Mouse (Mus musculus): ENCODE measurements at regions not wholly inside any gene's neighbourhood (a gene's known extent, or its start where the extent isn't known, plus 50 kb on each side); places are given as distances from the start of the nearest gene placed in this dataset.

DNA sequence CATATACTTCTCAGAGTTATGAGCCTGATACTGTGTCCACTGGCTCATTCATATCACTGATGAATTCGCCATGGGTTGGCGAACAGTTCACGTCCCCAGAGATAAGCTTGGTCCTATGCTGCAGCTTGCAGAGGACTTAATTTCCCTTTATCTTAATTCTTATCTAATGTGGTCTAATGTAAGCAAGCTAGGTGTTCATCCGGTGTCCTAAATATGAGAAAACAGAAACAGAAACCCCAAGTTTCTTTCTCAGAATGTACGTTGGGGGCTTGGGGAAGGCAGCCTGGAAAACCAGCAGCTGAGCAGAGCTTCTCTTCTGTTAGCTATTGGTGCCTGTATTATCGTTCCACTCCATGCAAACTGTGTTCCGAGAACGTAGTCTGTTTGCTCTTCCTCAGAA is 170.1 kb downstream of the 1700064H15Rik start:
- no peak overlapping the region for H3K4me2 ChIP-seq (ENCODE audit: low read length)
- no peaks in the 10 kb centered on the region for H3K4me1 ChIP-seq (replicated peaks; ENCODE audit: insufficient read depth, low read length)
- TF ChIP-seq CTCF (IDR thresholded peaks at IDR 0.05; ENCODE audit: low read depth): no peak
- no peaks in the 10 kb centered on the region for H3K9me3 ChIP-seq (replicated peaks; ENCODE audit: low read length)
- no peaks in the 10 kb centered on the region for H3K27me3 ChIP-seq (ENCODE audit: insufficient read depth, low read length)
- no peak overlapping the region for H3K9ac ChIP-seq (ENCODE audit: low read depth, low read length)
- no peak overlapping the region for H3K27ac ChIP-seq
- no peaks in the 10 kb centered on the region for H3K36me3 ChIP-seq (ENCODE audit: insufficient read depth, low read length)
- DNase-seq (ENCODE audit: low spot score): no peak
- 87% methylated on average over 8 of the region's 8 CpGs for WGBS
- no peak overlapping the region for H3K4me3 ChIP-seq (replicated peaks; ENCODE audit: low read depth, low read length)
- no peak for ATAC-seq (replicated peaks; ENCODE audit: low FRiP score, low read depth)

DNA sequence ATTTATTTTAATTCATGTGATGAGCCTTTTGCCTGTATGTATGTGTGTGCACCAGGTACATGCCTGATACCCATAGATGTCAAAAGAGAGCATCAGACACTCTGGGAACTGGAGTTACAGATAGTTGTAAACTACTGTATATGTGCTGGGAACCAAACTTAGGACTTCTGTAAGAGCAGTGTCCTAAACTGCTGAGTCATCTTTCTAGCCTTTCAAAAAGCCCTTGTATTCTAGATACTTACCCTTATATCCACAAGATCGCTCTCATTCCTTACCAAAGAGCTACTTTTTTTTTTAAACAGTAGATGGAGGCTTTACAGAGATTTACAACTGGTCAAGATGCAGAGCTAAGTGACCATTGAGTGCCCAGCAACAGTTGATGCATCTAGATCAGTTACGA is 171.0 kb downstream of the 1700064H15Rik start:
- no peak for ATAC-seq (replicated peaks; ENCODE audit: low FRiP score, low read depth)
- H3K4me2 ChIP-seq (ENCODE audit: low read length): no peak overlapping the region
- no peaks in the 10 kb centered on the region for H3K36me3 ChIP-seq (ENCODE audit: insufficient read depth, low read length)
- no peak overlapping the region for H3K4me3 ChIP-seq (replicated peaks; ENCODE audit: low read depth, low read length)
- H3K27me3 ChIP-seq (ENCODE audit: insufficient read depth, low read length): no peaks in the 10 kb centered on the region
- 87% methylated on average over 2 of the region's 2 CpGs for WGBS
- no peak for DNase-seq (ENCODE audit: low spot score)
- H3K9me3 ChIP-seq (replicated peaks; ENCODE audit: low read length): no peaks in the 10 kb centered on the region
- no peak for TF ChIP-seq CTCF (IDR thresholded peaks at IDR 0.05; ENCODE audit: low read depth)
- H3K4me1 ChIP-seq (replicated peaks; ENCODE audit: insufficient read depth, low read length): no peaks in the 10 kb centered on the region
- H3K9ac ChIP-seq (ENCODE audit: low read depth, low read length): no peak overlapping the region
- H3K27ac ChIP-seq: no peak overlapping the region

DNA sequence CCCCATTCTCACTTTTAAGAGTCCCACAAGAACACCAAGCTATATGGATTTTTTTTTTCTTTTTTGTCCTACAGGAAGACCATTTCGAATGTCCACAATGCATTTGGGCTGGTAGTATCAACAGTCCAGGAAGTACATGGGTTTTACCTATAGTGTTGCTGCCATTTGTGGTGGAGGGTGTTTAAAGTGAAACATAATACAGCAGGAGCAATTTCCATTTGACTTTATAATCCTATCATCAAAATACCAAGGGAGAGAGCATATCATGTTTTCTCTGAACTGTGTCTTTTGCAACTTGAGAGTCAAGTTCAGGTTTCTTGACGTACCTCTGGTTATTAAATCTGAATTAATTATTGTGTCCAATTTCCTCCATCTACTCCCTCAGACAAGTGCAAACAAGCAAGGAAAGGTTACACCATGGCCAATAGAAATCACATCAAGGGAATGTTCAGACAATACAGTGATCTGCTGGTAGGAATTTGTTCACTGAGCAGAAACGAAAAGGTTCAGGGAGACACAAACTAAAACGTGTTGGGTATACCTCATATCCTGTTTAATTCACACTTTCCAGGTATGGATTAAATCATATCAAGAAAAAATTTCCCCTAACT is 172.5 kb downstream of the 1700064H15Rik start:
- 42% methylated on average over 4 of the region's 4 CpGs for WGBS
- Histone ChIP-seq H3K9me3 (replicated peaks; ENCODE audit: low read length) (no peaks in the 10 kb centered on the region), H3K27ac (no peak overlapping the region), H3K4me1 (replicated peaks; ENCODE audit: insufficient read depth, low read length) (no peaks in the 10 kb centered on the region), H3K27me3 (ENCODE audit: insufficient read depth, low read length) (no peaks in the 10 kb centered on the region), H3K36me3 (ENCODE audit: insufficient read depth, low read length) (no peaks in the 10 kb centered on the region), H3K9ac (ENCODE audit: low read depth, low read length) (no peak overlapping the region), H3K4me2 (ENCODE audit: low read length) (no peak overlapping the region), H3K4me3 (replicated peaks; ENCODE audit: low read depth, low read length) (no peak overlapping the region)
- DNase-seq (ENCODE audit: low spot score): peak; percentile 50
- no peak for ATAC-seq (replicated peaks; ENCODE audit: low FRiP score, low read depth)
- no peak for TF ChIP-seq CTCF (IDR thresholded peaks at IDR 0.05; ENCODE audit: low read depth)

DNA sequence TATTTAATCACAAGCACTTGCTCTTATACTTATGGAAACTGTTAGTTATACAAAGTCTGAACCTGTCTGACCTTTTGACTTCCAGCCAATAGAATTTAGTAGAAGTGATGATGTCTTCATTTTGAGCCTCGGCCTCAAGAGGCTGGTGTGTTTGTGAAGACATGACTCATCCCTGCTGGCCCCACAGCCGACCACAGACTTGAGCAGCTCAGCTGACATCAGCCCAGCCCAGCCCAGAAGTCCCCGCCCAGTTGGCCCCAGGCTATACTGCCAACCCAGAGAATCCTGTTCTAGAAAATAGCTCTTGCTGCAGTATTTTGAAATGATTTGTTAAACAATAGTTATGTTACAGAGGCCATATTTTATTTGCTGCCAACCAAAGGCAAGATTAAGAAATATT is 177.5 kb downstream of the 1700064H15Rik start:
- H3K4me2 ChIP-seq (ENCODE audit: low read length): no peak overlapping the region
- H3K4me3 ChIP-seq (replicated peaks; ENCODE audit: low read depth, low read length): no peak overlapping the region
- TF ChIP-seq CTCF (IDR thresholded peaks at IDR 0.05; ENCODE audit: low read depth): no peak
- ATAC-seq (replicated peaks; ENCODE audit: low FRiP score, low read depth) (no peak; the same call in 1 of the 2 replicates), DNase-seq (ENCODE audit: low spot score) (no peak)
- WGBS: 40% methylated on average over 3 of the region's 3 CpGs
- no peak overlapping the region for H3K9ac ChIP-seq (ENCODE audit: low read depth, low read length)
- no peaks in the 10 kb centered on the region for H3K27me3 ChIP-seq (ENCODE audit: insufficient read depth, low read length)
- no peaks in the 10 kb centered on the region for H3K9me3 ChIP-seq (replicated peaks; ENCODE audit: low read length)
- H3K27ac ChIP-seq: no peak overlapping the region
- no peaks in the 10 kb centered on the region for H3K36me3 ChIP-seq (ENCODE audit: insufficient read depth, low read length)
- no peaks in the 10 kb centered on the region for H3K4me1 ChIP-seq (replicated peaks; ENCODE audit: insufficient read depth, low read length)

DNA sequence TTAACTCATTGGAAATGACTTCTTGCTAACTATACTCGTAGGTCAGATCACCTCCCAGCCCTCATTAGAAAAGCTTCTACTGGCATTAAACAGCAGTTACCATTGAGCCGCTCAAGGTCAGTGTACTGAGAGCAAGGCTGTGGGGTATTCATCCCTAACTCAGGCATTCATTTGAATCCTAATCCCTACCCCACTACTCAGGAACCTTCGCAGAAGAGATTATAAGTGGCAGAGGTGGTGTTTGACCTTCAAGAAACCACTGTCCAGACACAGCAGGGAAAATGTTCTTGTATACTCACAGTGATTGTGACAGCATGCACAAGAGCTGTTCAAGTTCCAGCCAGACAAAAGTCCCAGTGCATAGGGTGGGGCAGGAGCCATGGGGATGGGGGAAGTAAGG is 179.5 kb downstream of the 1700064H15Rik start:
- H3K27ac ChIP-seq: no peak overlapping the region
- DNase-seq (ENCODE audit: low spot score): no peak
- H3K27me3 ChIP-seq (ENCODE audit: insufficient read depth, low read length): no peaks in the 10 kb centered on the region
- no peak for ATAC-seq (replicated peaks; ENCODE audit: low FRiP score, low read depth)
- 82% methylated on average over 3 of the region's 3 CpGs for WGBS
- TF ChIP-seq CTCF (IDR thresholded peaks at IDR 0.05; ENCODE audit: low read depth): no peak
- H3K4me1 ChIP-seq (replicated peaks; ENCODE audit: insufficient read depth, low read length): no peaks in the 10 kb centered on the region
- no peak overlapping the region for H3K4me2 ChIP-seq (ENCODE audit: low read length)
- no peaks in the 10 kb centered on the region for H3K36me3 ChIP-seq (ENCODE audit: insufficient read depth, low read length)
- no peak overlapping the region for H3K9ac ChIP-seq (ENCODE audit: low read depth, low read length)
- H3K4me3 ChIP-seq (replicated peaks; ENCODE audit: low read depth, low read length): no peak overlapping the region
- H3K9me3 ChIP-seq (replicated peaks; ENCODE audit: low read length): no peaks in the 10 kb centered on the region

GRCm38 (mm10) chr3:19448192-19448591 is 180.3 kb downstream of the 1700064H15Rik start:
- H3K27ac ChIP-seq: no peak overlapping the region
- TF ChIP-seq CTCF (IDR thresholded peaks at IDR 0.05; ENCODE audit: low read depth): no peak
- H3K27me3 ChIP-seq (ENCODE audit: insufficient read depth, low read length): no peaks in the 10 kb centered on the region
- no peak overlapping the region for H3K9ac ChIP-seq (ENCODE audit: low read depth, low read length)
- DNase-seq (ENCODE audit: low spot score) (no peak), ATAC-seq (replicated peaks; ENCODE audit: low FRiP score, low read depth) (no peak)
- WGBS: 84% methylated on average over 2 of the region's 2 CpGs
- H3K4me3 ChIP-seq (replicated peaks; ENCODE audit: low read depth, low read length): no peak overlapping the region
- no peaks in the 10 kb centered on the region for H3K4me1 ChIP-seq (replicated peaks; ENCODE audit: insufficient read depth, low read length)
- H3K36me3 ChIP-seq (ENCODE audit: insufficient read depth, low read length): no peaks in the 10 kb centered on the region
- H3K9me3 ChIP-seq (replicated peaks; ENCODE audit: low read length): no peaks in the 10 kb centered on the region
- no peak overlapping the region for H3K4me2 ChIP-seq (ENCODE audit: low read length)

DNA sequence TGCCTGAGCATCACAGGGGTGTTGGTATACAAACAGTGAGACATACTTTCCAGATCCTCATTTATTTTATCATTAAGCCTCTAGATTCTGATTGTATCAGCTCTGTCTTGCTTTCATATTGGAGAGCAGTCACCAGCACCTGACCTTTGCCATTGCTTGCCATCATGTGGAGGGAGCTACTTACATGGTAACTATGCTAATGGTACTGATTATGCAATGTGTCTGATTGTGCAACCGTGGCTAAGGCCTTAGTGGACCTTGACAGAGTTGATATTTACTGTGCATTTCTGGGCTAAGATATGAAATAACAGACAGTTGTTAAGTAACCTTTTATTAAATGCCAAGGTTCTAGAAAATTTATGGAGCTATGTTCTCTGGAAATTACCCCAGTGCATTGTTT is 180.7 kb downstream of the 1700064H15Rik start:
- Histone ChIP-seq H3K4me3 (replicated peaks; ENCODE audit: low read depth, low read length) (no peak overlapping the region), H3K27ac (no peak overlapping the region), H3K36me3 (ENCODE audit: insufficient read depth, low read length) (no peaks in the 10 kb centered on the region), H3K4me2 (ENCODE audit: low read length) (no peak overlapping the region), H3K9me3 (replicated peaks; ENCODE audit: low read length) (no peaks in the 10 kb centered on the region), H3K27me3 (ENCODE audit: insufficient read depth, low read length) (no peaks in the 10 kb centered on the region), H3K9ac (ENCODE audit: low read depth, low read length) (no peak overlapping the region), H3K4me1 (replicated peaks; ENCODE audit: insufficient read depth, low read length) (no peaks in the 10 kb centered on the region)
- TF ChIP-seq CTCF (IDR thresholded peaks at IDR 0.05; ENCODE audit: low read depth): no peak
- WGBS: 70% methylated on average over 1 of the region's 1 CpGs
- no peak for ATAC-seq (replicated peaks; ENCODE audit: low FRiP score, low read depth)
- DNase-seq (ENCODE audit: low spot score): no peak

Measured in kidney, postnatal 0 days (tissue).